Mouse (Mus musculus) forebrain, postnatal 0 days (tissue): ENCODE measurements at regions not wholly inside any gene's neighbourhood (a gene's known extent, or its start where the extent isn't known, plus 50 kb on each side); places are given as distances from the start of the nearest gene placed in this dataset.

ENCODE experiments used
- ATAC-seq: fragments of 200-750 bp; cut with Nextera tagmentation; 2 replicates; pipeline ENCODE4 v1.8.0; 2017; ENCODE audit warnings: mild to moderate bottlenecking, moderate library complexity
- DNase-seq: peaks from one replicate; pipeline ENCODE4 v3.0.0-alpha.2; 2015
- H3K27ac ChIP-seq: fragments of 300-500 bp; sonication (generic); 2 replicates; pipeline ENCODE4 v1.5.1; 2014; ENCODE audit warnings: low read depth, mild to moderate bottlenecking, antibody characterized with exemption, low read length, moderate library complexity, mixed read lengths
- H3K27me3 ChIP-seq: fragments of 300-500 bp; sonication (generic); 2 replicates; pipeline ENCODE4 v1.6.1; 2014; ENCODE audit warnings: mild to moderate bottlenecking, low read length, mixed read lengths; ENCODE audit not compliant: insufficient read depth
- H3K36me3 ChIP-seq: fragments of 300-500 bp; sonication (generic); 2 replicates; pipeline ENCODE4 v1.6.1; 2014; ENCODE audit warnings: mild to moderate bottlenecking, moderate library complexity; ENCODE audit not compliant: insufficient read depth
- H3K4me1 ChIP-seq: fragments of 300-500 bp; sonication (generic); 2 replicates; pipeline ENCODE4 v1.6.1; 2014; ENCODE audit warnings: antibody characterized with exemption; ENCODE audit not compliant: insufficient read depth
- H3K4me2 ChIP-seq: fragments of 300-500 bp; sonication (generic); 2 replicates; pipeline ENCODE4 v1.6.1; 2014; ENCODE audit warnings: low read depth, mild to moderate bottlenecking, moderate library complexity
- H3K4me3 ChIP-seq: fragments of 300-500 bp; sonication (generic); 2 replicates; pipeline ENCODE4 v1.5.1; 2014; ENCODE audit warnings: low read depth, low read length, mixed read lengths
- H3K9ac ChIP-seq: fragments of 300-500 bp; sonication (generic); 2 replicates; pipeline ENCODE4 v1.6.1; 2014; ENCODE audit warnings: mild to moderate bottlenecking
- H3K9me3 ChIP-seq: fragments of 300-500 bp; sonication (generic); 2 replicates; pipeline ENCODE4 v1.6.1; 2016; ENCODE audit warnings: low read length
- CTCF ChIP-seq: sonication (generic); IDR thresholded peaks from 2 replicates; pipeline ENCODE4 v1.5.1; 2016; ENCODE audit warnings: antibody characterized with exemption, control low read depth, low read depth
- WGBS: fragments of 180-500 bp; shearing (Covaris S2); extraction: QIAGEN DNeasy Blood & Tissue Kit; methylation state at CpG from one replicate; pipeline ENCODE4 v1.1.7; 2014; 5-methylcytosine and 5-hydroxymethylcytosine counted together

DNA sequence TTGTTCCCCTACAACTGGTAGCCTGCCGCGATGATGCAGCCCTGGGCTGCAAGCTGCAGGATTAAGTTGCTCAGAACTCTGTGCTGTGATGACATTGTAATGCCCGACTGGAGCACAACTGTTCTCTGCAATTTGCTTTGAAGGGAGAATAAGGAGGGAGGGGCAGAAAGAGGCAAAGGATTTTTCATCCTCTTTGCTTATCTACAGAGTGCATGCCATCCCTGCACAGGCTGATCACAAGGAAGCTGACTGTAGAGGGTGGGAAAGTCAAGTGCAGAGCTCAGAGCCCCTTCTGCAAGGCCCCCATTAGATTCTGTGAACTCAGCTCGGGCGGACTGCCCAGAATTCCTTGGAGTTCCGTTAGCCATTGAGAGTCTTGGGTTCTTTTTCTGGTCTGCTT lies 174.8 kb downstream of the Gm19935 start:
- no peak for TF ChIP-seq CTCF
- ATAC-seq (no peak), DNase-seq (no peak)
- H3K27me3 ChIP-seq, result no peaks in the 10 kb centered on the region
- H3K4me1 ChIP-seq, result no peaks in the 10 kb centered on the region
- no peak overlapping the region for H3K9ac ChIP-seq
- H3K9me3 ChIP-seq, result no peaks in the 10 kb centered on the region
- no peak overlapping the region for H3K4me2 ChIP-seq
- H3K4me3 ChIP-seq, result no peak overlapping the region
- no peak overlapping the region for H3K27ac ChIP-seq
- H3K36me3 ChIP-seq, result no peaks in the 10 kb centered on the region
- WGBS, result 17% methylated on average over 6 of the region's 6 CpGs

DNA sequence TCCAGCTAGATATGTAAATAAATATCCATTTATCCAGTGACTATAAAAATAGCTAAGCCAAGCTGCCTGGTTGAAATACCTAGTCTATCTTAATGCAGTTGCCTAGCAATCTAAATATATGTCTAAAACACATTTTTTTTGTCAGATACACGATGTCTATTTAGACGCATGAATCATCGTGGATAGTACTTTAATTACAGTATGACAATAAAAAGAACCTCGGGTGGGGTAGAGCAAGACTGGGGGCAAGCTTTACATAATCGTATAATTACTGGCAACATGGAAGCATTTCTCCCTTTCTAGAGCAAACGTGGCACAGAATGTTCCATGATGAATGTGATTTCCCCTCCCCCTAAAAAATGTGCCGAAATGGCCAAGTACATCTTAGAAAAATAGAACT lies 180.4 kb downstream of the Gm19935 start:
- WGBS, result 57% methylated on average over 7 of the region's 7 CpGs
- no peak for TF ChIP-seq CTCF
- no peaks in the 10 kb centered on the region for H3K27me3 ChIP-seq
- H3K4me3 ChIP-seq, result no peak overlapping the region
- H3K27ac ChIP-seq, result no peak overlapping the region
- H3K9me3 ChIP-seq, result no peaks in the 10 kb centered on the region
- DNase-seq, result peak; percentile 20
- ATAC-seq, result 0 out of 2 replicates have a peak, but pooled peaks have one; percentile 29
- no peaks in the 10 kb centered on the region for H3K36me3 ChIP-seq
- H3K4me1 ChIP-seq, result no peaks in the 10 kb centered on the region
- no peak overlapping the region for H3K9ac ChIP-seq
- no peak overlapping the region for H3K4me2 ChIP-seq

DNA sequence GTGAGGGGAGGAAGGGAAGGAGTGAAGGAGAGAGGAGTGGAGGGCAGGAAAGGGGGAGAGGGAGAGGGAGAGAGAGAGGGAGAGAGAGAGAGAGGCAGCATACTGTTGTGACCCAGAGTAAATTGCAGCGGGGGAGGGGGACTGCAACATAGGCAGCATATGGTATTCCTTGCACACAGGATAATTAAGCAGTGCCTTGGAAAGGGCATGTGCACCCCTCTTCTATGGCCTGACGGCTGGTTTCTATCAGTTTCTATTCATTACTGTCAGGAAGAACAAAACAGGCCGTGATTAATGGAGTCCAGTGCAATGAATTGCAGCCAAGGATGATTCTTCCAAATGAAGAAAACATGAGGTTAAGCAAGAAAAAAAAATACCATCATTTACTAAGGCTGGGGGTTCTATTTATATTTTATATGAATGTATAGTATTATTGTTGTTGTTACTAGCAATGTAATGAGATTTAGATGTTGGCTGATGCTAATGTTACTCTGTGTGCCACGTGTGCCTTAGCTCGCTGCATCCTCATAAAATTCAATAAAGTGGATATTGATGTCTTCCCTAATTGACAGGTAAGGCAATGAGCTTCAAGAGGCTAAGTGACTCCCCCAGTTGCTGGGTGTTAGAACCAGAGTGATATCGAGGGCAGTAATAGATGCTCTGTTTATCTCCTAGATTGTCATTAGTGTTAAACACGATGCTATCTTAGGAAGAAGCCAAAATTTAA lies 181.3 kb downstream of the Gm19935 start:
- no peak for TF ChIP-seq CTCF
- H3K4me1 ChIP-seq, result no peaks in the 10 kb centered on the region
- ATAC-seq, result no peak
- no peaks in the 10 kb centered on the region for H3K9me3 ChIP-seq
- no peak for DNase-seq
- H3K4me3 ChIP-seq, result no peak overlapping the region
- H3K4me2 ChIP-seq, result no peak overlapping the region
- H3K27me3 ChIP-seq, result no peaks in the 10 kb centered on the region
- no peak overlapping the region for H3K27ac ChIP-seq
- H3K36me3 ChIP-seq, result no peaks in the 10 kb centered on the region
- no peak overlapping the region for H3K9ac ChIP-seq
- 41% methylated on average over 7 of the region's 7 CpGs for WGBS

DNA sequence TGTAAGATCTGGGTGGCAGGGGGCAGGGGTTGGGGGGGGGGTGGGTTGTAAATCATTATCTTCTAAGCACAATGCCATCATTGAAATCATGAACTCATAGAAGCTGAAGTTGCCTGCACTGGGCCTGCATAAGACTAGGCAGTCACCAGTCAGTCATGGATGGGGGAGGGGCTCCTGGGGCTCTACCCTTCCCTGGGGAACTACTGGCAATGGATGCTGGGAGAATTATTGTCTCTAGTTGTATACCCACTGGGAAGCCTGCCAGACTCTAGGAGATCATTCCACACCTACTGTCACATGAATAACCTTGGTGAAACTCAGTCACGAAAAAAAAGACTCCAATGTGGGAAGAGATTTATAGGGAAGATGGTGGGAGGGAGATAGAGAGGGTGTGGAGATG lies 186.4 kb downstream of the Gm19935 start:
- no peaks in the 10 kb centered on the region for H3K27me3 ChIP-seq
- no peak overlapping the region for H3K27ac ChIP-seq
- no peak overlapping the region for H3K9ac ChIP-seq
- H3K36me3 ChIP-seq, result no peaks in the 10 kb centered on the region
- no peaks in the 10 kb centered on the region for H3K9me3 ChIP-seq
- 50% methylated on average over 1 of the region's 1 CpGs for WGBS
- DNase-seq, result no peak
- H3K4me1 ChIP-seq, result no peaks in the 10 kb centered on the region
- no peak overlapping the region for H3K4me3 ChIP-seq
- ATAC-seq, result no peak; the same call in 1 of the 2 replicates
- TF ChIP-seq CTCF, result no peak
- H3K4me2 ChIP-seq, result no peak overlapping the region

DNA sequence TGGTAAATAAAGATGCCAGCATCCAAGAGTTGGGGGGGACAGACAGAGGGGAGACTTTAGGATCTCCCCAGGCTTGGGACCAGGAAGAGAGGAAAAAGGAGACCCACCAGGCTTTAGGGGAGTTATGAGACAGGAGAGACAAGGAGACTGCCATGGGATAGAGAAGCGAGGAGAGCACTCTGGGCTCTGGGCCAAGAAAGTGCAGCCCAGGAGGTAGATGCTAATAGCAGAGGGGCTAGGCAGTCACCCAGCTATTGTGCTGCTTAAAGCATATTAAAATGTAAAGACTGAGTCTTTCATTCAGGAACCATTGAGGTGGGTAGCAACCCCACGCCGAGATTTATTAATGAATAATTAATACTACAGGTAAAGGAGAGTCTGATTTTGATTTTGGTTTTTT lies 208.8 kb downstream of the Gm19935 start:
- no peak overlapping the region for H3K4me3 ChIP-seq
- no peak for ATAC-seq
- H3K4me2 ChIP-seq, result no peak overlapping the region
- H3K9me3 ChIP-seq, result no peaks in the 10 kb centered on the region
- H3K4me1 ChIP-seq, result no peaks in the 10 kb centered on the region
- no peak for TF ChIP-seq CTCF
- H3K27ac ChIP-seq, result no peak overlapping the region
- no peak overlapping the region for H3K9ac ChIP-seq
- H3K36me3 ChIP-seq, result no peaks in the 10 kb centered on the region
- no peaks in the 10 kb centered on the region for H3K27me3 ChIP-seq
- WGBS, result 12% methylated on average over 3 of the region's 3 CpGs
- DNase-seq, result peak; percentile 13

DNA sequence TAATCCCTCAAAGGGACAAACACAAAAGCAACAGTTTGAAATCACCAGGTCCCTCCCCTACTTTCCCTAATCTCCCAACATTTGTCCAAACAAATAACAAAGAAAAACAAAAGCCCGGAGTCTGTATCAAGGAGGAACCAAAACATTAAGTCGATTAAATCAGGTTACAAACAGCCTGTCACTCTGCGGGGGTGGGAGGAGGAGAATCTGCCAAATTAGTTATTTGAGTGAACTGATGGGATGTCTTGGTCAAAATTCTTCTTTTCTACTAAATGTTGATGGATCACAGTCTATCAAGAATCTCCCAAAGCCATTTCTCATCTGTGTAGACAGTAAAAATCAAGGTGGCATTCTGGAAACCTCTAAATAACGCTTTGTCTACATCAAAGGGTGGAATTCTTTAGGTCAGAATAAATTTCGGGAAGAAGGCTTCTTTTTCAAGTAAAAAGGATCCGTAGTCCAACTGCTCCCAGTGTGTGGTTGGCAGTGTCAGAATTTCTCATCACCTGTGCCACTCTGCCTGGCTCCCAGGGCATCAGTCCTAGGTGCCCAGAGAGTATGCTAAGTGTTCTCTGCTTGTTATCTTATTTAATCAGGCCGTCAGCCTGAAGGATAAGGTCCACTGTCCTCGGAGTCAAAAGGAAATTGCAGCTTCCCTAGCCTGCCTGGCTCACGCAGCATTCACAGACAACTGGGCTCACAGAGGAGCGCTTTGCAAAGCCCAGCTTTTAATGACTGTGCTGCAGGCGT lies 216.1 kb downstream of the Gm19935 start:
- Histone ChIP-seq H3K27me3 (no peaks in the 10 kb centered on the region), H3K9me3 (no peaks in the 10 kb centered on the region), H3K27ac (no peak overlapping the region), H3K36me3 (no peaks in the 10 kb centered on the region), H3K4me2 (no peak overlapping the region), H3K4me3 (no peak overlapping the region), H3K4me1 (no peaks in the 10 kb centered on the region), H3K9ac (no peak overlapping the region)
- 31% methylated on average over 11 of the region's 11 CpGs for WGBS
- no peak for TF ChIP-seq CTCF
- DNase-seq (no peak), ATAC-seq (no peak)

DNA sequence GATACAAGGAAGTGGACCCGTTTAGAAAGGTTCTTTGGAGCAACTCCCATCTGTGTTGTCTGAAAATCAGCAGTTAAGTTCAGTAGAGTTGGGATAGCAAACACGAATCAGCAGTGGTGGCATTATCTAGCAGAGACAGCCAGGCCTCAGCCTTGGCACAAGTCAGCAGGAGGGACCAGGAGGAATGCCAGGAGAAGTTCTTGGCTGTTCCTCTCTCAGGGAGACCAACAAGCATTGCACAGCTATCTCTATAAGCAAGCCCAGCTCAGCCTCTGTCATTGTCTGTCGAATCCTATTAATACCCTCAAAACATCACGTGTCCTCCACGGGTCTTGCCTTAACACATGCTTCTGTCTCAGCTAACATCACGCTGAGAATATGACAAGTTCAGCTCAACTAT lies 219.8 kb downstream of the Gm19935 start:
- no peaks in the 10 kb centered on the region for H3K36me3 ChIP-seq
- 92% methylated on average over 6 of the region's 6 CpGs for WGBS

More for the DNA sequence above, 219.8 kb downstream of the Gm19935 start:
- TF ChIP-seq CTCF, result no peak
- no peak overlapping the region for H3K27ac ChIP-seq
- no peak overlapping the region for H3K9ac ChIP-seq
- no peak for DNase-seq
- no peak for ATAC-seq
- no peaks in the 10 kb centered on the region for H3K27me3 ChIP-seq
- H3K4me2 ChIP-seq, result no peak overlapping the region
- no peak overlapping the region for H3K4me3 ChIP-seq
- no peaks in the 10 kb centered on the region for H3K9me3 ChIP-seq
- no peaks in the 10 kb centered on the region for H3K4me1 ChIP-seq
